Mouse (Mus musculus): ENCODE data around the gene Mrps15.

Gene Mrps15

DNA sequence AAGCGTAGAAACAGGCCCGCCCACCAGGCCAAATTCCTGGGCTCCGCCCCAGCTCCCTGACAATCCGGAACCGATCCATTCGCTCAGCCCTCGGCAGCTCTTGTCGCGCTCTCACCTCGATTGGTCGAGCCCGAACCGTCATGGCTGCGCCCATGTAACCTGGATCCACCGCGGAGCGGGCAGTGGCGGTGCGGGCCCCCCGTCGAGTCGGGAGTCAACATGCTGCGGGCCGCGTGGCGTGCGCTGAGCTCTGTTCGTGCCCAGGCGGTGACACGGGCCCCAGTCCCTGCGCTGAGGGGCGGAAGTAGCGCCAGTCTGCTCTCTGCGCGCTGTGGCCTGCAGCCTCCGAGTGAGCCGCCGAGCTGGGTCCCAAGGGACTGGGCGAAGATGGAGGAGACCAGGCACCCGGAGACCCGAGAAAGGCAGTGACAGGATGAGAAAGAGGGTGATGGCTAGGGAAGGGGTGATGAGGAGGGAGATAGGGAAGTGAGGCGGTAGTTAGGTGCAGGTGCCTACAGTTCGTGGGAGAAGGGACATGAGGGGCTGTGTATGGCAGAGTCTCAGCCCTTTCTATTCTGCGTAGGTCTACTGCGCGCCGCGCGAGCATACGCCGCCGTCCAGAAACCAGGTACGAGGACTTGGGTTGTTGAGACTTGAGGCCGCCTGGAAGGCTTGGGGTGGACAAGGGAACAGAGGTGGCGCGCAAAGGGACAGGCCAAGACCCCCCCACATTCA lies at the start of gene Mrps15:
Mrps15 (plus strand) TSS at position 75 of the 735 bp plus-strand sequence.
- DNase-seq = peak; percentile 94

DNA sequence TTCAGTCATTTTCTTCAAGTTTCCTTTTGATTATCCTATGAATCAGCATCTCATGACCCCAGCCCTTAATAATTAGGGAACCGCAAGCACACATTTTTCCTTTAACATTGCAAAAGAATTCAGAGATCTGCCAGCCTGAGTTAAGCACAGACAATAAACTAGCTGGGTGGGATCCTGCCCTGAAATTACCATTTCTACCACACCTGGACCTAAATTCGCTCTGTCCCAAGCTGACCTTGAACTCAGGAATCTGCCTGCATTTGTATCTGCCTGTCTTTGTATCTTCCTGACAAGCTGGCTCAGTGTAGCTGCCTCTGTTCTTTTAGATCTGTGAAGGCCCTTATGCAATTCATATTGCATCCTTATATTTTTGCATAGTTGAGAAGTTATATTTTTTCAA lies 48.9 kb upstream of the Mrps15 start:
- DNase-seq = no peak

DNA sequence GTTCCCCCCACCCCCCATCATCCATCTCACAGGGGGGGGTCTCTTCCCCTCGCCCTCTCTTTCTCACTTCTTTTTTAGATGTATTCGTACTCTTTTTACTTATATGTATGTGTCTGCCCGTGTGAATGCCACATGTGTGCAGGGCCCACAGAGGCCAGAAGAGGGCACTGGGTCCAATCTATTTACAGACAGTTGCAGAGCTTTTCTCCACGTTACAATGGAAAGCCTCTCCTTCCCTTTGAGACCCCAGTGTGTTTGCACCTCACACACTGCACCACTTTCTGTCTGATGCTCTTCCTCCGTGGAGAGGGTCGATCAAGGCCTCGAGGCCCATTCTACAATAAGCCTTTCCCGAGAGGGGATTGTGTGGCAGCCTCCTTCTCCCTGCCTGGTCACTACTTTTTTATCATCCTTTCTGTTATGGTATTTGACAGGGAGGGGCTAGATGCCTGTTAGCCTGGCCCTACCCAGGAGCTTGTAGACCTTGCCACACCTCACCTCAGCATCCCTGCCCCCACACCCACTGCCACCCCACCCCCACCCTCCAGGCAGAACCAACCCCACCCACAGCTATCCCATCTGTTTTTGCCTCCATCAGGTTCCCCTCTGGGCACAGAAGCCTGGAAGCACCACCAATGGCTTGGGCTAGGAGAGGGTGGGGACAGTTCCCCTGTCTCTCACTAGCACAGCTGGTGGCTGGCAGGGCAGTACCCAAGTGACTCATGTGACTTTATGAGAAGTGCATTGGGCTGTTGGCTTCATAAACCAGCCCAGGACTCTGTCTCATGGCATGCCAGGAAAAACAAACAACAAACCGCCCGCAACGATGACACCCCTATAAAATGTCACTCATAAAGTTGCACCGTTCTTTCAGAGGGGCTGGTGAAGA lies 45.2 kb upstream of the Mrps15 start:
- DNase-seq = no peak

- DNase-seq = peak; percentile 72
These were observed 28.9 kb upstream of the Mrps15 start for GRCm38 (mm10) chr4:126017676-126018332.

DNA sequence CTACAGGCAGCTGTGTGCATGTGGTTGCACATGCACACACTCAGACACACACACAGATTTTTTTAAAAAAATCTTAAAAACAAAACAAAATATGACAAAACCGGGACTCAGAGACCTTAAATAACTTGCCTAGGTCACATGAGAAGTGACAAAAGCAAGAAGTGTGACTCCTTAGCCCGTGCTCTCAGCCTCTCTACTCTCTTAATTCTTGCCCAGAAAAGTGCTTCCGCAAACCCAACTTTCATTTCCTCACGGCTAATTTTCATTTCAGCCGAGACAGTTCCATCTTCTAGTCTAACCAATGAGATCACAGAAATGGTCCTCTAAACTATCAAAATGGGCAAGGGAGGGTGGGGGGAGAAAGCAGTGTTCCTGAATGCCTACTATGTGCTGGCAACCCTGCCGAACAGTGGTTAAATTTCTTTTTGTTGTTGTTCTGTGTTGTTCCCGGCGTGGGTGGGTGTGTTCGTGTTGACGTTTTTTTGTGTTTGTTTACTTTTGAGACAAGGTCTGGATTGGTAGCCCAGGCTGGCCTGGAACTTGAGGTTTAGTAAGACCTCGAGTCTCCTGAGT lies 27.7 kb upstream of the Mrps15 start:
- peak; percentile 50 for DNase-seq

GRCm38 (mm10) chr4:126024303-126024900 lies 22.3 kb upstream of the Mrps15 start, which contains the start of gene Csf3r:
Gene Csf3r, plus strand, starts transcription at chr4:126024550.
- no peak for DNase-seq

GRCm38 (mm10) chr4:126025801-126026200 lies 20.9 kb upstream of the Mrps15 start:
- DNase-seq = no peak

DNA sequence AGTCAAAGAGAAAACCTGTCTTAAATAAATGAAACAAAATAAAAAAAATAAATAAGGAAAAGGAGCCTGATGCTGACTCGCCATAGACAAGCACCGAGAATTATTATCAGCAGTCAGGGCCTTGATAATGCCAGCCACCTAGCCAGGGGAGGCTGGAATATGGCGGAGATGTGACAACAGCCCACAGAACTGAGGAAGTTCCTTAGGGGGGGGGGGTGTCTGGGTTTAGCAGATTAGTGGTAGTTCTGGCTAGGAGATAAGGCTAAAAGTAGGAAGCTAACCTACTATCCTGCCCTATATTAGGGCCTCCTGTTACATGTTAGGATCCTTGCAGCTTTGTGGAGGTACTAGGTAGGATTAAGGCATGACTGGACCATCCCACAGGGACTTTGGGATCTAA lies 18.7 kb upstream of the Mrps15 start:
- DNase-seq = no peak

DNA sequence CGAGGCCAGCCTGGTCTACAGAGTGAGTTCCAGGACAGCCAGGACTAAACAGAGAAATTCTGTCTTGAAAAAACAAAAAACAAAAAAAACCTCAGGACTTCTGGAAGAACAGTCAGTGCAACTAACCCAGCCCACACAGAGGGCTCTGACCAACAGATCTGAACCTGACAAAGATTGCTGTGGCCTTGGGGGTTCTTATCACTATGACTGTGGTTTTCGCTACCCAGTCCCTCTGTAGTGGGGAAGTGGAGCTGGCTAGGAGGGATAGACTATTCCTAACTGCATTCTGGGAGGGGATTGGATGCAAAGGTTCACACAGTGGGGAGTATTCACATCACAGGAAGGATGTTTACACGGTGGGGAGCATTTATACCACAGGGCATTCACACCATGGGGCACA lies 17.7 kb upstream of the Mrps15 start:
- DNase-seq = no peak

- peak; percentile 40 for DNase-seq
These were observed 16.0 kb upstream of the Mrps15 start for GRCm38 (mm10) chr4:126030705-126031104.

DNA sequence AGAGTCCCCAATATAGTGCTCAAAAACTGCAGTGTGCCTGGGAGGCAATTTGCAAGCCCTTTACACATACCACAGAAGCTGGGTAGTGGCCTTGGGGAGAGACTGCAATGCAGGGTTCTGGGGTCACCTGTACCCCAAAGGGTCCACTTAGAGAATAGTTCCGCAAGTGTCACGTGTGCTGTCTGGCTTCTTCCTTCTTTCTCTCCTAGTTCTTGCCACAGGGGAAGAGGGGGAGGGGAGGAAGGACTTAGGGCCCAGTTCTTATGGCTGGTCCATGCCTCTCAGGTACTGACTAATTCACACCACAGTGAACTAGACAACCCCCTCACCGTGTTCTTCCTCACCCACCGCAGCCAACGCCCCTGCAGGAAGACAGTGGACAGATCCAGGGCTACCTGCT lies 11.3 kb upstream of the Mrps15 start:
- peak; percentile 45 for DNase-seq

DNA sequence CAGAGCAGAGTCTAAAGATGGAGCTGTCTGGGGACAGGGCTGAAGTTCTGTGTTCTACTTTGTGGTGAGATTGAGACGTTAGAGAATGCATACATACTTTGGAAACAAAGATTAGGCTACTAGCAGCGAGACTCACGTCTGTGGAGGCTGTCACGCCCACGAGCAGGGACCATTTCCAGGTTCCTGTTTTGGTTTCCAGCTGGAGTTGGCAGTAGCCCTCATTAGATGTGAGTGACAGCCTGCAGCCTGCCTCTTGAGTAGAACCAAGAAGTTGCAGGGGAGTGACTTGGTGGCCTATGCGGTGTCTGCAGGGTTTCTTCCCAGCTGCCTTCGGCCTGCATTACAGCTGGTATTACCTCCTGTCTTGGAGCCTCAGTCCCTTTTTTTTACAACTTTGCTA lies 4.9 kb downstream of the Mrps15 start:
- DNase-seq = peak; percentile 76

DNA sequence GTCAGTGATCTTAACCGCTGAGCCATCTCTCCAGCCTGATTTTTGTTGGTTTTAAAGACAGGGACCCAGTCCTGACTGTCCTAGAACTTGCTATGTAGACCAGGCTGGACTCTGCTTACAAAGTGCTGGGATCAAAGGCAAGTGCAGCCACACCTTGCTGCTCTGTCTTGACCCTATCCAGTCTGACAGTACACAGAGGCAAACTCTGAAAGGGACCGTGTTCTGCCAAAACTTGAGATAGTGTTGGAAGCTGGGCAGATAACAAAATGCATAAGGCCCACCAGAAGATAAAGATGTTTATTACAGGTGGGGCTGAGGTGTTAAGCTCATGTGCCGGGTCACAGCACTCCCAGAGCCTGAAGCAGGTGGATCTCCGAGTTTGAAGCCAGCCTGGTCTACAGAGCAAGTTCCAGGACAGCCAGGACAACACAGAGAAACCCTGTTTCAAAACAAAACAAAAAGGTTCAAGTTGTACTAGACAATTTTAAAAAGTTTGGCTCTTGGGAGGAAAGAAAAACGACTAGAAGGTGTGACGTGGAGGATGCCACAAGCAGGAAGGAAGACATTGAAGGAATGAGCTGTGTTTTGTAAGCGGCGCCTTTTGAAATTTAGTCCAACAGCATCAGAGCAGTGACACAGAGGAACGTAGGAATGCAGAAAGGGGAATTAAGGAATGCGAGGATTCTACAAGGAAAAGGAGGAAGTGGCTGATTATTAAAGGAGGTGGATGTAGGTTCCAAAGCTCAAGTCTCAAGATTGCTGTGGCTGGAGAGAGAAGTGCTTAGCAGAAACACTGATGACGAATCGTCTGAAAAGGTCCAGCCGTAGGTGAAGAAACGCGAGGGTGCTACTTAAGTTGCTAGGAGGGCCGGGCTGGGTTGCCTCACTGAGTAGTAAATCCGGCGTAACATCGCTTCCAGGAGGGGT lies 10.7 kb downstream of the Mrps15 start:
- DNase-seq = no peak

- DNase-seq = peak; percentile 95
These were observed 11.6 kb downstream of the Mrps15 start, which contains the start of gene Oscp1 for GRCm38 (mm10) chr4:126058134-126058996. Gene Oscp1, plus strand, starts transcription at chr4:126058565.

DNA sequence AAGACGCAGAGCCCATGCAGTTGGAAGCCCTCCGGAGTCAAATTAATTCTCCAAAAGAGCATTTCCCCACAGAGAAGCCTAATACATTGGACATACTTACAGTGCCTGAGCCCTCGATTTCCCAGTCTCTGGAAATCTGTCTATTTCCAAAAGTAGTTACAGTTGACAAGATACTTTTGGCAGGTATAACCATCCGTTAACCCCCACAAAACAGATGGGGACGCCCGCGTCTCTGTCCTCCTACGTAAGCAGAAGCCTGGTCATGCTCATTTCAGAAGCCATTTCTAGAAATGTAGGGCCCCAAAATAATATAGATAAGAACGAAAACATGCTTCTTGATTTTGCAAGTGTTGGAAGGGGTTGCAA lies 12.3 kb downstream of the Mrps15 start:
- no peak for DNase-seq

GRCm38 (mm10) chr4:126062856-126063255 lies 16.1 kb downstream of the Mrps15 start:
- peak; percentile 40 for DNase-seq

DNA sequence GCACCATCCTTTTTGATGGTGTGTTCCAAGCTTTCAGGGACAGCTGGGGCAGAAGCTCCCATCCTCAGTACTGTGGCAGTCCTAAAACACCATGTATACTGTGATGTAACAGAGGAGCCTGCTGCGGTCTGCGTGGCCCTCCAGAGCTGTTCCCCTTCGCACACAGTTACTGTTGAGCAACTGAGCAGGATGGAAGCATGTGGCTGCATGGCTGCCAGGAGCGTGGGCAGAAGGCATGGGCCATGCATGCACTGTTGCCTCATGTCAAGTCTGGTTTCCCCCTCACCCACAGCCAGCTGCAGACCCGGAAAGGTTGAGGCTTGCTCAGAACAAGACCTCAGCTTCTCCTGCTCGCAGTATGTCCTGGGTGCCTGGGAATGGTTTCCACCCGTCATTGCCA lies 18.5 kb downstream of the Mrps15 start:
- DNase-seq = peak; percentile 68

GRCm38 (mm10) chr4:126067401-126068077 lies 20.8 kb downstream of the Mrps15 start:
- DNase-seq = peak; percentile 76

- no peak for DNase-seq
These were observed 22.1 kb downstream of the Mrps15 start for GRCm38 (mm10) chr4:126068842-126069241.

DNA sequence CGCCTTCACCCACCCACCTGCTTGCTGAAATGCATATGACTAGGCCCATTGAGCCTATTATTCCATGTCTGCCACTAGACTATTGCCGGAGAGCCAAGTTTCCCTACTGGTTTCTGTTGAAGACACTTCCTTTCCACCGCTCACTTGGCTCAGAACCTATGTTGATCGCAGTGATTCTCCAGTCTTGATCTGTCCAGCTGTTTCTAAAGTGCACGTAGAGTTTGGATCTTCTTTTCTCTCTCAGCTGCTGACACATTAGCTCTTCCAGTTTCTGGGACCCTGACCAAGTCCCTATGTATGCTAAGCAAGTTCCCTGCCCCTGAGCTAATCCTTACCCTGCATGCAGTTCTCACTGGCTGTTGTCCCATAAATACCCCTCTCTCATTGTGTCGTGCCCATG lies 31.1 kb downstream of the Mrps15 start:
- DNase-seq = peak; percentile 29
